Mouse (Mus musculus): ENCODE data around the gene Adamts2.

- TF ChIP-seq CTCF (IDR thresholded peaks at IDR 0.05; ENCODE audit: extremely low read depth, insufficient read depth, insufficient read length, insufficient replicate concordance), result no peak
- TF ChIP-seq POLR2A (IDR thresholded peaks at IDR 0.05; ENCODE audit: low read depth, low read length), result no peak
Measured at GRCm38 (mm10) chr11:50635051-50635590, 33.2 kb downstream of the Adamts2 start.

Measured in spleen, adult 2 months (tissue).